Mouse (Mus musculus) heart, adult 2 months (tissue): ENCODE data around the gene Cald1. TPM values are rescaled to one million over a fixed set of nuclear protein-coding genes. Genes with fewer than 3 reads are reported as not detected.

Source experiments
- DNase-seq, 2 experiments: peaks; one replicate each; pipeline ENCODE4 v3.0.0; 2021
- H3K27ac ChIP-seq: fragments of 200-600 bp; 2 replicates; pipeline ENCODE4 v1.8.1; 2022
- H3K27me3 ChIP-seq: fragments of 200-500 bp; 2 replicates; pipeline ENCODE4 v1.6.1; 2012; ENCODE audit warnings: mild to moderate bottlenecking, low read length, inconsistent platforms, mixed read lengths; ENCODE audit not compliant: control insufficient read depth, insufficient read depth
- H3K36me3 ChIP-seq: fragments of 200-500 bp; 2 replicates; pipeline ENCODE4 v1.6.1; 2012; ENCODE audit warnings: low read length, inconsistent platforms; ENCODE audit not compliant: control insufficient read depth, insufficient read depth
- H3K4me1 ChIP-seq: fragments of 200-500 bp; 2 replicates; pipeline ENCODE4 v1.6.1; 2011; ENCODE audit warnings: low read length; ENCODE audit not compliant: control insufficient read depth, insufficient read depth
- H3K4me3 ChIP-seq: fragments of 200-600 bp; 2 replicates; pipeline ENCODE4 v1.8.1; 2022
- H3K79me2 ChIP-seq: fragments of 200-500 bp; replicated peaks from 2 replicates; pipeline ENCODE4 v1.6.1; 2012; ENCODE audit warnings: mild to moderate bottlenecking, inconsistent platforms, low read length, moderate library complexity, mixed read lengths; ENCODE audit not compliant: control insufficient read depth, insufficient read depth
- H3K9ac ChIP-seq: fragments of 200-500 bp; 2 replicates; pipeline ENCODE4 v1.6.1; 2012; ENCODE audit warnings: low read depth, mild to moderate bottlenecking, control low read depth, inconsistent platforms, low read length, mixed read lengths
- CTCF ChIP-seq: fragments of 200-600 bp; IDR thresholded peaks from 2 replicates; pipeline ENCODE4 v1.8.1; 2022; ENCODE audit warnings: antibody characterized with exemption, mild to moderate bottlenecking, moderate library complexity
- EP300 ChIP-seq: fragments of 200-500 bp; IDR thresholded peaks from 2 replicates; pipeline ENCODE4 v1.6.1; 2011; ENCODE audit warnings: low read depth, low read length, control low read depth; ENCODE audit not compliant: insufficient read depth
- POLR2A ChIP-seq: fragments of 200-500 bp; IDR thresholded peaks from 2 replicates; pipeline ENCODE4 v1.6.1; 2011; ENCODE audit warnings: mild to moderate bottlenecking, low read depth, low read length, control low read depth; ENCODE audit not compliant: insufficient read depth
- WGBS: fragments of 180-500 bp; shearing (Covaris S2); methylation state at CpG from one replicate; pipeline ENCODE4 v1.1.7; 2018; 5-methylcytosine and 5-hydroxymethylcytosine counted together
- intact Hi-C: fragments of 180-260 bp; cut with DNase I; formaldehyde crosslinking; loops from one replicate; pipeline ENCODE4 v1.15.1; 2025
- polyA plus RNA-seq: library from polyadenylated mRNA; depleted of rRNA; stranded (reverse); fragments of >200 nt; gene quantifications from 2 replicates; pipeline ENCODE4 v1.2.3, GENCODE M21; 2012
- total RNA-seq, 2 experiments: library from RNA; stranded (reverse); gene quantifications; 2 replicates each; pipeline ENCODE4 v1.2.3; 2021

Gene Cald1
- total and polyA plus RNA-seq, 3 experiments: 14.1 to 62.8 (median 47.6) TPM

GRCm38 (mm10) chr6:34648017-34648787 lies 49.9 kb downstream of the Cald1 start:
- H3K4me1 ChIP-seq: peaks cover 2% of the 10 kb centered on the region
- no peak for TF ChIP-seq CTCF
- no peak for TF ChIP-seq EP300
- TF ChIP-seq POLR2A: no peak
- intact Hi-C loops: no loop called here
- WGBS: 85% methylated on average over 5 of the region's 5 CpGs
- H3K27ac ChIP-seq: no peak overlapping the region
- no peak overlapping the region for H3K4me3 ChIP-seq
- no peaks in the 10 kb centered on the region for H3K36me3 ChIP-seq
- H3K27me3 ChIP-seq: no peaks in the 10 kb centered on the region
- no peaks in the 10 kb centered on the region; the same call in 1 of the 2 replicates for H3K79me2 ChIP-seq
- no peak for DNase-seq
- no peak overlapping the region for H3K9ac ChIP-seq

- no peak overlapping the region for H3K4me3 ChIP-seq
- H3K36me3 ChIP-seq: no peaks in the 10 kb centered on the region
- no peak for DNase-seq
- no peak for TF ChIP-seq CTCF
- no peak for TF ChIP-seq POLR2A
- no peak for TF ChIP-seq EP300
- 75% methylated on average over 7 of the region's 7 CpGs for WGBS
- intact Hi-C loops: no loop called here
- no peaks in the 10 kb centered on the region; the same call in 1 of the 2 replicates for H3K4me1 ChIP-seq
- H3K9ac ChIP-seq: no peak overlapping the region
- H3K27ac ChIP-seq: no peak overlapping the region
- H3K79me2 ChIP-seq: no peaks in the 10 kb centered on the region; the same call in 1 of the 2 replicates
- no peaks in the 10 kb centered on the region for H3K27me3 ChIP-seq
Observed at GRCm38 (mm10) chr6:34651298-34651697, 53.0 kb downstream of the Cald1 start.

GRCm38 (mm10) chr6:34655719-34656118 lies 57.4 kb downstream of the Cald1 start:
- 54% methylated on average over 3 of the region's 3 CpGs for WGBS
- Histone ChIP-seq H3K36me3 (peaks cover 8% of the 10 kb centered on the region), H3K79me2 (no peaks in the 10 kb centered on the region; the same call in 1 of the 2 replicates), H3K4me1 (peaks cover 9% of the 10 kb centered on the region), H3K27me3 (no peaks in the 10 kb centered on the region), H3K27ac (no peak overlapping the region), H3K9ac (no peak overlapping the region), H3K4me3 (no peak overlapping the region)
- intact Hi-C loops: no loop called here
- no peak for TF ChIP-seq CTCF
- TF ChIP-seq POLR2A: no peak
- no peak for TF ChIP-seq EP300
- DNase-seq: no peak

- WGBS: 31% methylated on average over 5 of the region's 5 CpGs
- no peak for DNase-seq
- H3K36me3 ChIP-seq: peaks cover 8% of the 10 kb centered on the region
Observed at GRCm38 (mm10) chr6:34658791-34659190, 60.5 kb downstream of the Cald1 start.

GRCm38 (mm10) chr6:34660724-34661123 lies 62.4 kb downstream of the Cald1 start:
- H3K27ac ChIP-seq: no peak overlapping the region
- 5% methylated on average over 8 of the region's 8 CpGs for WGBS

More at GRCm38 (mm10) chr6:34658791-34659190, 60.5 kb downstream of the Cald1 start:
- no peaks in the 10 kb centered on the region for H3K27me3 ChIP-seq
- H3K79me2 ChIP-seq: no peaks in the 10 kb centered on the region; the same call in 1 of the 2 replicates
- H3K9ac ChIP-seq: no peak overlapping the region
- no peak overlapping the region for H3K27ac ChIP-seq
- TF ChIP-seq POLR2A (no peak), CTCF (no peak), EP300 (no peak)
- no peak overlapping the region for H3K4me3 ChIP-seq
- H3K4me1 ChIP-seq: peaks cover 12% of the 10 kb centered on the region
- intact Hi-C loops: no loop called here

GRCm38 (mm10) chr6:34662626-34663025 lies 64.3 kb downstream of the Cald1 start:
- Histone ChIP-seq H3K79me2 (no peaks in the 10 kb centered on the region; the same call in 1 of the 2 replicates), H3K9ac (no peak overlapping the region), H3K27ac (no peak overlapping the region), H3K4me3 (no peak overlapping the region), H3K27me3 (no peaks in the 10 kb centered on the region), H3K4me1 (peaks cover 15% of the 10 kb centered on the region), H3K36me3 (peaks cover 8% of the 10 kb centered on the region)
- DNase-seq: no peak
- WGBS: 84% methylated on average over 6 of the region's 6 CpGs
- no peak for TF ChIP-seq CTCF
- no peak for TF ChIP-seq POLR2A
- TF ChIP-seq EP300: no peak
- intact Hi-C loops: no loop called here

More at GRCm38 (mm10) chr6:34660724-34661123, 62.4 kb downstream of the Cald1 start:
- peaks cover 15% of the 10 kb centered on the region for H3K4me1 ChIP-seq
- no peak overlapping the region for H3K9ac ChIP-seq
- DNase-seq: peak; percentile 43 to 50
- H3K79me2 ChIP-seq: no peaks in the 10 kb centered on the region; the same call in 1 of the 2 replicates
- TF ChIP-seq CTCF: no peak
- TF ChIP-seq POLR2A: no peak
- no peak for TF ChIP-seq EP300
- H3K36me3 ChIP-seq: peaks cover 8% of the 10 kb centered on the region
- intact Hi-C loops: no loop called here
- no peak overlapping the region for H3K4me3 ChIP-seq
- H3K27me3 ChIP-seq: no peaks in the 10 kb centered on the region
